Mouse (Mus musculus): Measurements from ENCODE around the gene Gins1.

DNA sequence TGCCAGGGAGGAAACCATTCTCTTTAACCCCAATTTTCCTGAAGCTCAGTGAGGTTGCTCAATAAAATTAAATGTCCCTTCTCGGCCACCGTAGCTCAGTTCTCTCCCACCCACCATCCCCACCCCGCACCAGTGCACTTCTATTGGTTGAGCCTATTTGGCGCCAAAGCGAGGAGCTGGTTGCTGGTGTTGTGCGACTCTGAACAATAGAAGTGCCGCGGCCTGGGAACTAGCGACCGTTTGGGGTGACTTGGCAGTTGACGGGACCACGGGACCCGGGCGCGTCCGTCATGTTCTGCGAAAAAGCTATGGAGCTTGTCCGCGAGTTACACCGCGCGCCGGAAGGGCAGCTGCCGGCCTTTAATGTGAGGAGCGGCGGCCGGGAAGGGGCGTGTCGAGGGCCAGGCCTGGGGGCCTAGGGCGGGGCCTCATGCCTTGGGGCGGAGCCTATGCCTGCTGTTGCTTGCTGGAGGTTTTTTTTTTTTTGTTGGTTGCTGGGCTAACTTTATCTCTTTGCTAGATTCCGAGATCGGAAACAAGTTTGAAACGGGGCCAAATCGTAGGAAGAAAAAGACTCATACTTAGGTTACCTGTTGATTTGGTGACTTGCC lies 4.3 kb downstream of the Gins1 start:
- peak; percentile 11; the same call in 1 of the 2 replicates for TF ChIP-seq POLR2A (IDR thresholded peaks at IDR 0.05; ENCODE audit: borderline replicate concordance, extremely low read depth, insufficient read depth, insufficient read length, poor library complexity, severe bottlenecking)
- no peak for TF ChIP-seq CTCF (IDR thresholded peaks at IDR 0.05; ENCODE audit: borderline replicate concordance, extremely low read depth, insufficient read depth, insufficient read length)
